Mouse (Mus musculus) liver, embryonic 14.5 days (tissue): ENCODE measurements at regions not wholly inside any gene's neighbourhood (a gene's known extent, or its start where the extent isn't known, plus 50 kb on each side); places are given as distances from the start of the nearest gene placed in this dataset.

Experiments used
- ATAC-seq: fragments of 200-750 bp; cut with Nextera tagmentation; 2 replicates; pipeline ENCODE4 v1.8.0; 2017; ENCODE audit warnings: moderate number of reproducible peaks, mild to moderate bottlenecking, moderate library complexity; ENCODE audit not compliant: insufficient read depth
- DNase-seq, 3 experiments: peaks; one replicate each; pipeline ENCODE4 v3.0.0-alpha.2; 2012 to 2013; ENCODE audit warnings: low read depth in 3 of 3, low spot score in 3 of 3
- H3K27ac ChIP-seq: fragments of 300-500 bp; sonication (generic); 2 replicates; pipeline ENCODE4 v1.5.1; 2014; ENCODE audit warnings: moderate library complexity, mild to moderate bottlenecking, control low read depth, inconsistent platforms
- H3K27me3 ChIP-seq: fragments of 300-500 bp; sonication (generic); 2 replicates; pipeline ENCODE4 v1.6.1; 2014; ENCODE audit warnings: mild to moderate bottlenecking, low read length, moderate library complexity; ENCODE audit not compliant: control insufficient read depth, insufficient read depth
- H3K36me3 ChIP-seq: fragments of 300-500 bp; sonication (generic); replicated peaks from 2 replicates; pipeline ENCODE4 v1.6.1; 2014; ENCODE audit warnings: low read depth; ENCODE audit not compliant: control insufficient read depth, insufficient read depth
- H3K4me1 ChIP-seq, 2 experiments: fragments of 200-500 bp in 1 of 2; fragments of 300-500 bp in 1 of 2; sonication (generic) in 1 of 2; replicated peaks; 2 replicates each; pipeline ENCODE4 v1.6.1; 2012 to 2014; ENCODE audit warnings: antibody characterized with exemption in 1 of 2, inconsistent platforms in 1 of 2, low read length in 1 of 2; ENCODE audit not compliant: control insufficient read depth in 2 of 2, insufficient read depth in 2 of 2
- H3K4me2 ChIP-seq: fragments of 300-500 bp; sonication (generic); 2 replicates; pipeline ENCODE4 v1.6.1; 2014; ENCODE audit warnings: low read depth, mild to moderate bottlenecking, control low read depth, moderate library complexity
- H3K4me3 ChIP-seq, 2 experiments: fragments of 200-500 bp in 1 of 2; fragments of 300-500 bp in 1 of 2; sonication (generic) in 1 of 2; 2 replicates each; pipeline ENCODE4 v1.5.1; 2012 to 2014; ENCODE audit warnings: low read depth in 2 of 2, low read length in 2 of 2, mild to moderate bottlenecking in 2 of 2, control low read depth in 1 of 2, inconsistent platforms in 1 of 2, moderate library complexity in 1 of 2; ENCODE audit not compliant: insufficient read depth in 1 of 2
- H3K9ac ChIP-seq: fragments of 300-500 bp; sonication (generic); replicated peaks from 2 replicates; pipeline ENCODE4 v1.6.1; 2014; ENCODE audit warnings: mild to moderate bottlenecking, control low read depth, moderate library complexity
- H3K9me3 ChIP-seq: fragments of 300-500 bp; sonication (generic); 2 replicates; pipeline ENCODE4 v1.6.1; 2016; ENCODE audit warnings: low read length, mixed read lengths; ENCODE audit not compliant: control insufficient read depth
- CTCF ChIP-seq: IDR thresholded peaks from 2 replicates; pipeline ENCODE4 v1.5.1; 2016; ENCODE audit warnings: antibody characterized with exemption, low read depth, control low read depth
- EP300 ChIP-seq: IDR thresholded peaks from 2 replicates; pipeline ENCODE4 v1.6.1; 2016; ENCODE audit warnings: antibody characterized with exemption, low read depth
- WGBS: fragments of 180-500 bp; shearing (Covaris S2); extraction: QIAGEN DNeasy Blood & Tissue Kit; methylation state at CpG from one replicate; pipeline ENCODE4 v1.1.7; 2014; ENCODE audit not compliant: insufficient replicate concordance; 5-methylcytosine and 5-hydroxymethylcytosine counted together

DNA sequence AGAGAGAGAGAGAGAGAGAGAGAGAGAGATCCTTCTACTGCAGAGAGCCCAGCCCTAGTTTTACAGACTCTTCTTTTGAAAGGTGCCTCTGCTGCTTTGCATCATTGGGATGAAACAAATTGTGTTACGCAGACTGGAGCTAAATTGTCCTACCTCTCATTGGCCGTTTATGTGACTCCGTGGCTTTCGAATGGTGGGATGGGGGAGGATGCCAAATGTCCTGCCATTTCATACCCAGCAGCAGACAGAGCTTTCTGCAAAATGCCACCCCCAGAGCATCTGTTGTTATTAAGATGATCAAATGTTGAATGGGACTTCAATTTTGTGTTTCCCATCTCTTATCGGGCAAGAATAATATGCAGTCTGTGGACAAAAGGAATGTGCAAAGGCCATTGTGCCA, 321.9 kb upstream of the Mki67 start:
- no peaks in the 10 kb centered on the region for H3K9me3 ChIP-seq
- H3K4me2 ChIP-seq = no peak overlapping the region
- ATAC-seq (no peak), DNase-seq (no peak)
- H3K36me3 ChIP-seq = no peaks in the 10 kb centered on the region
- no peak overlapping the region for H3K27ac ChIP-seq
- no peaks in the 10 kb centered on the region for H3K27me3 ChIP-seq
- TF ChIP-seq EP300 (no peak), CTCF (no peak)
- WGBS = 52% methylated on average over 5 of the region's 5 CpGs
- H3K4me1 ChIP-seq = no peaks in the 10 kb centered on the region
- no peak overlapping the region for H3K9ac ChIP-seq
- no peak overlapping the region for H3K4me3 ChIP-seq

DNA sequence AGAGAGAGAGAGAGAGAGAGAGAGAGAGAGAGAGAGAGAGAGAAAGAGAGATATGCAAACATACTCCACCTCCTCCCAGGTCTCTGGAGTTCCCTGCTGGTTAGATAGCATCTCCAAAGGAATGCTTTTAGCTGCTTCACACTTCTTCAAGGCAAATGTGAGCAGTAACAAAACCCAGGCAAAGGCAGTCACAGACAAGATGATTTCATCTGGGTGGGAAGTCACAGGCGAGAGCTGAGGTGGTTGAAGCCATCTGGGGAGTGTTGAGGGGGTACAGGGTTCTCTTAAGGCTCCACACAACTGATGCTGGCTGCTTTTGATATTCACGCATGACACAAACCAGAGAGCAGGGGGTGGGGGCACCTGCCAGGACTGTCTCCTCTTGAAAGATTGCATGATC, 322.7 kb upstream of the Mki67 start:
- Histone ChIP-seq H3K4me3 (no peak overlapping the region), H3K27ac (no peak overlapping the region), H3K9ac (no peak overlapping the region), H3K36me3 (no peaks in the 10 kb centered on the region), H3K9me3 (no peaks in the 10 kb centered on the region), H3K4me1 (no peaks in the 10 kb centered on the region), H3K27me3 (no peaks in the 10 kb centered on the region), H3K4me2 (no peak overlapping the region)
- ATAC-seq (no peak), DNase-seq (no peak)
- 18% methylated on average over 2 of the region's 2 CpGs for WGBS
- TF ChIP-seq EP300 = no peak
- no peak for TF ChIP-seq CTCF

DNA sequence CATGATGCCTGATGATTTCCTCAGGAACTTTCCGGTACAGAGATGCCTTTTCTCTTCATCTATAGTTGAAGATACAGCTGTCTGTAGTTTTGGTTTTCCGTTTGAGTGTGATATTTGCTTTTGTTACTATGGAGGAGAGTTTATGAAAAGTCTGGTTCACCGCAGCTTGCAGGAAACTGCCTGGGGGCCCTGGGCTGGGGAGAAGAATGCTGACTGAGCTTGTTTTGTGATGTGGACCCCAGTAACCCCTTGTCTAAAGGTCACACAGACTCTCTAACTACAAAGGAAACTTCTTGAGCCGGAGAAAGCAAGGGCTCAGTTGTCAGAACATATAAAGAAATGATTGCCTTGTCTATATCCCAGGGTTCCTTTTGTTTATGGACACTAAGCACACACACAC, 325.8 kb upstream of the Mki67 start:
- no peak for DNase-seq
- 52% methylated on average over 4 of the region's 4 CpGs for WGBS
- Histone ChIP-seq H3K9ac (no peak overlapping the region), H3K4me2 (no peak overlapping the region), H3K27me3 (no peaks in the 10 kb centered on the region), H3K36me3 (no peaks in the 10 kb centered on the region), H3K4me1 (no peaks in the 10 kb centered on the region), H3K27ac (no peak overlapping the region), H3K4me3 (no peak overlapping the region), H3K9me3 (no peaks in the 10 kb centered on the region)
- TF ChIP-seq CTCF (no peak), EP300 (no peak)
- no peak for ATAC-seq

DNA sequence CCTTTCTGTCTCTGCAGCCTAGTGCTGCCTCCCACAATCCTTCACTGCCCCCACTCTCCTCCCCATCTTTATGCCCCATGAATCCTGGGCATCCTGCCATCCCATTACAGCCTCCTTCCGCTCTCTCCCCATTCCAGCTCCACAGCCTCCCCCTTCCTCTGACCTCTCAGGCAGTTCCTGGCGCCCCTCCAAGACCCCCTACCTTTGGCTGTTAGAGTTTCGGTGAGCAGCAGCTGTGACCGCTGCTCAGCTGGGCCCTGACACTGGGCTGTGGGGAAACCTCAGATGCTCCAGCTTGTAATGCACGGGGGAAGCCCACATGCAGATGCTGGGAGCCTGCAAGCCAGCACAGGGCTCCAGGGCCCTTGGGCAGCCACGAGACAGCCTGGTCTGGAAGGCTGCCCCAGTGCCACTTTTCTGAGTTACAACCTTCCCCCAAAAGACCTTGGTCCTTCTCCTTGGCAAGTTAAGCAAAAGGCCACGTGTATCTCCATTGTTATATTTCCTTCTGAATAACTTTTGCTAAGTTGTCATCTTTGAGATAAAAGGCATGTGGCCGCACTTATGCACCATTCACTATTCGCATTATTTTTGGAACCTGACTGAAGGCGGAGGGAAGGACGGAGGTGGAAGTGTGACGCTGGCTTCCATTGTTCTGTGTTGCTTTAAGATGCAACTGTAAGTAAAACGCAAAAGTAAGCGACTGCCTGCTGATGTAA, 330.6 kb upstream of the Mki67 start:
- WGBS = 32% methylated on average over 14 of the region's 14 CpGs
- no peak for DNase-seq
- H3K4me2 ChIP-seq = no peak overlapping the region
- no peaks in the 10 kb centered on the region for H3K36me3 ChIP-seq
- H3K4me3 ChIP-seq = no peak overlapping the region
- H3K9ac ChIP-seq = no peak overlapping the region
- no peak for TF ChIP-seq CTCF
- no peak for TF ChIP-seq EP300
- no peaks in the 10 kb centered on the region for H3K27me3 ChIP-seq
- H3K9me3 ChIP-seq = no peaks in the 10 kb centered on the region
- ATAC-seq = no peak
- H3K4me1 ChIP-seq = no peaks in the 10 kb centered on the region; a peak in 1 of 4 replicates
- no peak overlapping the region for H3K27ac ChIP-seq

DNA sequence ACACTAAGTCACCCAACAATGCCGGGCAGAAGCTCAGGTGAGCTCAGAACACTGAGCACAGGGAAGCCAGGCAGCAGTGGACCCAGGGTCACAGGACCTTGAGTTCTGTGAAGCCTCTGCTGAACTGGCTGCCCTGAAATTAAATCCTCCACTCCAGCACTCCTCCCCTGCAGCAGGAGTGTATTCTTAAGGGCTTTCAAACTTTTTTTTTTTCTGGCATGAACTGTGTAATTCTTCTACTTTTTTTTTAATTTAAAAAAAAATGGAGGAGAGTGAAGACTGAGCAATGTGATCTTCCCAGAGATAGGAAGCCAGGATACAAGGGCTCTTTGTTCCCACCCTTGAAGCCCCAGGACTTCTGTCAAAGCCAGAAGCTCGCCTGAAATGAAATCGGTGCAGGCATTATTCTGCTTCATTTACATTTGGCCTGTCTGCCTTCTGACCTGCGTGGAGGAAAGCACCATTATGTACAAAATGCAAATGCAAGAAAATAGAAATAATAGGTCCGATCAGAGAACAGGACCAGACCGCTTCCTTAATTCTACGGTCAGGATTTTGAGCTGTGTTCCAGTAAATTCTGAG, 331.3 kb upstream of the Mki67 start:
- DNase-seq (no peak), ATAC-seq (no peak)
- Histone ChIP-seq H3K9me3 (no peaks in the 10 kb centered on the region), H3K4me2 (no peak overlapping the region), H3K4me3 (no peak overlapping the region), H3K27ac (no peak overlapping the region), H3K4me1 (no peaks in the 10 kb centered on the region; a peak in 1 of 4 replicates), H3K27me3 (no peaks in the 10 kb centered on the region), H3K9ac (no peak overlapping the region), H3K36me3 (no peaks in the 10 kb centered on the region)
- 47% methylated on average over 7 of the region's 7 CpGs for WGBS
- TF ChIP-seq EP300 = no peak
- TF ChIP-seq CTCF = no peak
